Mouse (Mus musculus): ENCODE results near the gene Zbtb8a. TPM values are rescaled to one million over a fixed set of nuclear protein-coding genes. Genes with fewer than 3 reads are reported as not detected.
"Not testable (repeated sequence)": the region's sequence is repeated elsewhere in the genome, so short reads cannot be mapped to it uniquely, and the experiment has no call there.

Gene Zbtb8a
- 2.2 and 2.7 TPM in 2 replicates for polyA plus RNA-seq (2015; fragmentation: Nextera tagmentation; extraction: Ambion mirVana)

DNA sequence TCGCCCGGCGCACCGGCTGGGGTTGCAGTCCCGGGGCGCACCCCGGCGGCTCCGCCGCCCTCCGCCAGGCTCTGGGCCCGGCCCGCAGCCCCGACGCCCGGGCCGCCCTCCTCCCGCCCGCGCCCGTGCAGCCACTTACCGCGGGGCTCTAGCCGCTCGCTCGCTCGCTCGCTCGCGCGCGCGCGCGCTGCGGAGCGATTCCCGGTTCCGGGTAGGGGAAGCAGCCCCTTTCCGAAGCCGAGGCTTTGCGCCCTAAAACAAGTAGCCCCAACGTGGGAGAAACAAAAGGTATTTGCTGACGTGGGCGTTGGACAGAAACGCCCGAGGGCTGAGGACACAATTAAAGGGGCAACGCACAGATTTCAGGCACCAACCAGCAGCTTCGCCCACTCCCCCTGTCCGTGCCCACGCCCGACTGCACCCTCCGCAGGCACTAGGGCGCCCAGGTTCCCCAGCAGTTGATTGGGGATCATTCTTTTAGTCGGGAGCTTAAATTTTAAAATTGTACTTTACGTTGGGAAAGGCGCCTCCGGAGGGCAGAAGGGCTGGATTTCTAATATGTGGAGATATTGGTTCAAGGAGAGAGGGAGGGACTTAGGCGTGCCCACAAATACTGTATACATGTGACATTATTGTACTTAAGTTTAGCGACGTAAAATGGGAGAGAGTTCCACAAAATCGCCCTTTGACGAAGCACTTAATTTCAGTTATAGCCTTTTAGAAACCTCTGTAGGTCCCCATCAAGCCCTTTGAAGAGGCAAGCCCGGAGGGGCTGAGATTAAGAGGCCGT lies at the start of gene Zbtb8a:
Gene Zbtb8a (minus strand): TSS at position 516 of the 790 bp plus-strand sequence.
- 1% methylated on average over 63 of the region's 65 CpGs for WGBS (ENCODE audit: insufficient replicate concordance)
- Histone ChIP-seq H3K36me3 (ENCODE audit: control insufficient read depth, insufficient read depth) (no peaks in the 10 kb centered on the region), H3K27ac (ENCODE audit: low read length) (peak within 1 kb of the TSS; percentile 48), H3K4me3 (ENCODE audit: low read depth, low read length) (peak within 1 kb of the TSS; percentile 77), H3K9ac (ENCODE audit: low read depth, low read length) (peak within 1 kb of the TSS; percentile 80), H3K4me1 (ENCODE audit: control insufficient read depth, low read depth, low read length) (peaks cover 17% of the 10 kb centered on the region), H3K4me2 (ENCODE audit: low read depth, low read length) (peak within 1 kb of the TSS; percentile 96), H3K9me3 (replicated peaks; ENCODE audit: control insufficient read depth, low read length) (no peaks in the 10 kb centered on the region), H3K27me3 (ENCODE audit: control insufficient read depth, insufficient read depth, low read depth, low read length) (peaks cover 6% of the 10 kb centered on the region)
- ATAC-seq (ENCODE audit: low read depth): peak; percentile 71

DNA sequence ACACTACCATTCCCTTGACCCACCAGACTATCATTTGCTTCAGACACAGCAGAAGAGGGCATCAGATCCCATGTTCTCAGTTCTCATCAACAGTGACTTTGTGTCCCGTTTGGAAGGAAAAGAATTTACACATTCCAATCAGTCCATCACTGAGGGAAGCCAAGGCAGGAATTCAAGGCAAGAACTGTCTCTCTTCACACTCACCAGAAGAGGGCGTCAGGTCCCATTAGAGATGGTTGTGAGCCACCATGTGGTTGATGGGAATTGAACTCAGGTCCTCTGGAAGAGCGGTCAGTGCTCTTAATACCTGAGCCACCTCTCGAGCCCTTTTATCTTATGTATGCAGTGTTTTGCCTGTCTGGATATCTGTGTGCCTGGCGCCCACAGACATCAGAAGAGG lies 40.4 kb upstream of the Zbtb8a start:
- no peak for ATAC-seq (ENCODE audit: low read depth)
- 76% methylated on average over 5 of the region's 5 CpGs for WGBS (ENCODE audit: insufficient replicate concordance)
- peaks cover 16% of the 10 kb centered on the region for H3K4me1 ChIP-seq (ENCODE audit: control insufficient read depth, low read depth, low read length)
- H3K27ac ChIP-seq (ENCODE audit: low read length): no peak overlapping the region
- no peaks in the 10 kb centered on the region for H3K27me3 ChIP-seq (ENCODE audit: control insufficient read depth, insufficient read depth, low read depth, low read length)
- H3K9me3 ChIP-seq (replicated peaks; ENCODE audit: control insufficient read depth, low read length): 0 out of 2 replicates have a peak, but pooled peaks cover 3% of the 10 kb centered on the region
- H3K36me3 ChIP-seq (ENCODE audit: control insufficient read depth, insufficient read depth): no peaks in the 10 kb centered on the region
- H3K4me2 ChIP-seq (ENCODE audit: low read depth, low read length): no peak overlapping the region
- H3K4me3 ChIP-seq (ENCODE audit: low read depth, low read length): no peak overlapping the region
- no peak overlapping the region for H3K9ac ChIP-seq (ENCODE audit: low read depth, low read length)

DNA sequence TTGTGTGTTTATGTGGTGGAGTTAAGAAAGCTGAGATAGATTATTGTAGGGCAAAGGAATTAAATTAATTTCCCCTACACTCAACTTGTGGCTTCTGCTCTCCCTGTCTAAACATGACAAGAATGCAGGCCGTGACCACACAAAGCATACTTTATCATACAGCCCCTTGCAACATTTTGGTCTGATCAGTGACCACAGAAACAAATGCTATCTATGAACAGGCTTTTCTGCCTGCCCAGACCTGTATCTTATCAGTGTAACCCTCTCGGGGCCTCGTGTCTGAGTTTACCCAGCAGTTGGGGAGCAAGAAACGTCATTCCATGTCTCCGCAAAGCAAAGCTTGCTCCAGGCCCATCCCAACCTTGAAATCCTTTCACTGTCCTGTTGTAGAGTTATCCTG lies 38.6 kb upstream of the Zbtb8a start:
- H3K27ac ChIP-seq (ENCODE audit: low read length): peak overlapping the region; percentile 62
- peak; percentile 95 for ATAC-seq (ENCODE audit: low read depth)
- whole genome bisulfite sequencing (ENCODE audit: insufficient replicate concordance): 14% methylated on average over 5 of the region's 5 CpGs

DNA sequence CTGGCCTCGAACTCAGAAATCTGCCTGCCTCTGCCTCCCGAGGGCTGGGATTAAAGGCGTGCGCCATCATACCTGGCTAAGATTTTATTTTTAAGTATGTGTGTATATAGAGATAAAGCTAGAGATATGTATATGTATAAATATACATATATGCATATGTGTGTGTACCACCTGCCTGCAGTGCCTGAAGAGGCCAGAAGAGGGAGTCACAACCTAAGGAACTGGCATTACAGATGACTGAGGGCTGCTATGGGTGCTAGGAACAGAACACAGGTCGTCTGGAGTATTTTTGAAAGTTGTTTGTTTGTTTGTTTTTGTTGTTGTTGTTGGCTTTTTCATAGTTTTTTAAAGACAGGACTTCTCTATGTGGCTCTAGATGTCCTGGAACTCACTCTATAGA lies 38.0 kb upstream of the Zbtb8a start:
- Histone ChIP-seq H3K27me3 (ENCODE audit: control insufficient read depth, insufficient read depth, low read depth, low read length) (no peaks in the 10 kb centered on the region), H3K9ac (ENCODE audit: low read depth, low read length) (no peak overlapping the region), H3K4me1 (ENCODE audit: control insufficient read depth, low read depth, low read length) (peaks cover 16% of the 10 kb centered on the region), H3K36me3 (ENCODE audit: control insufficient read depth, insufficient read depth) (no peaks in the 10 kb centered on the region), H3K4me2 (ENCODE audit: low read depth, low read length) (no peak overlapping the region), H3K27ac (ENCODE audit: low read length) (peak overlapping the region; percentile 62), H3K4me3 (ENCODE audit: low read depth, low read length) (no peak overlapping the region), H3K9me3 (replicated peaks; ENCODE audit: control insufficient read depth, low read length) (0 out of 2 replicates have a peak, but pooled peaks cover 3% of the 10 kb centered on the region)
- 81% methylated on average over 5 of the region's 5 CpGs for WGBS (ENCODE audit: insufficient replicate concordance)
- ATAC-seq (ENCODE audit: low read depth): no peak

More for the DNA sequence above, 38.6 kb upstream of the Zbtb8a start:
- Histone ChIP-seq H3K36me3 (ENCODE audit: control insufficient read depth, insufficient read depth) (no peaks in the 10 kb centered on the region), H3K4me2 (ENCODE audit: low read depth, low read length) (0 out of 2 replicates have a peak overlapping the region, but pooled peaks have one; percentile 19), H3K9ac (ENCODE audit: low read depth, low read length) (no peak overlapping the region), H3K27me3 (ENCODE audit: control insufficient read depth, insufficient read depth, low read depth, low read length) (no peaks in the 10 kb centered on the region), H3K4me3 (ENCODE audit: low read depth, low read length) (no peak overlapping the region), H3K9me3 (replicated peaks; ENCODE audit: control insufficient read depth, low read length) (0 out of 2 replicates have a peak, but pooled peaks cover 3% of the 10 kb centered on the region), H3K4me1 (ENCODE audit: control insufficient read depth, low read depth, low read length) (peaks cover 16% of the 10 kb centered on the region)

DNA sequence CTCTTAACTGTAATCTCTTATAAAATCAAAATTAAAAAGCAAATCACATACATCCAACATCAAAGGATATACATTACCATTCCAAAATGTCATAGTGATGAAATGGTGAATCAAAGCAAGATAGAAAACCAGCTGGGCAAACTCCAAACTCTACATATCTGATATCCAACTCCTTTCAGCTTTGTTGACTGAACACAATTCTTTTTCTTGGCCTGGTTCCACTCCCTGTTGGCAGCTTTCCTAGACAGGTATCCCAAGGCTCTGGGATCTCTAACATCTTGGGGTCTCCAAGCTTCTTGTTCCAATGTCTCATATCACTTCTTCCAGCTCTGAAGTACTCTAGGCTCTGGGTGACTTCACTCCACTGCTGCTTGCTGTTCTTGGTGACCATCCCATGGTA lies 33.1 kb upstream of the Zbtb8a start:
- Histone ChIP-seq H3K27me3 (ENCODE audit: control insufficient read depth, insufficient read depth, low read depth, low read length) (no peaks in the 10 kb centered on the region), H3K9ac (ENCODE audit: low read depth, low read length) (no peak overlapping the region), H3K9me3 (replicated peaks; ENCODE audit: control insufficient read depth, low read length) (0 out of 2 replicates have a peak, but pooled peaks cover 2% of the 10 kb centered on the region), H3K4me2 (ENCODE audit: low read depth, low read length) (no peak overlapping the region), H3K36me3 (ENCODE audit: control insufficient read depth, insufficient read depth) (no peaks in the 10 kb centered on the region), H3K27ac (ENCODE audit: low read length) (no peak overlapping the region), H3K4me3 (ENCODE audit: low read depth, low read length) (no peak overlapping the region), H3K4me1 (ENCODE audit: control insufficient read depth, low read depth, low read length) (peaks cover 6% of the 10 kb centered on the region)
- no peak for ATAC-seq (ENCODE audit: low read depth)

DNA sequence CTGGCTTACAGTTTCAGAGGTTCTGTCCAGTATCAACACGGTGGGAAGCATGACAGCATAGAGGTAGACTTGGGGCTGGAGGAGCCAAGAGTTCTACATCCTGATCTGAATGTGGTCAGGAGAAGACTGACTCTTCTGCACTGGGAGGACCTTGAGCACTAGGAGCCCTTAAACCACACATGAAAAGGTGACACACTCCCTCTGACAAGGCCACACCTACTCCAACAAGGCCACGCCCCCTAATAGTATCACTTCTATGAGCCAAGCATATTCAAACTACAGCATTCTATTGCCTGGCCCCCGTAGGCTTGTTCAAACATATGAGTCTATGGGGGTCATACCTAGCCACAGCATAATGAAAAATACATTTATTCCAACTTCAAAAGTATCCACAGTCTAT lies 32.6 kb upstream of the Zbtb8a start:
- H3K4me1 ChIP-seq (ENCODE audit: control insufficient read depth, low read depth, low read length); ATAC-seq (ENCODE audit: low read depth): not testable (repeated sequence)
- WGBS (ENCODE audit: insufficient replicate concordance): 62% methylated on average over 3 of the region's 3 CpGs

DNA sequence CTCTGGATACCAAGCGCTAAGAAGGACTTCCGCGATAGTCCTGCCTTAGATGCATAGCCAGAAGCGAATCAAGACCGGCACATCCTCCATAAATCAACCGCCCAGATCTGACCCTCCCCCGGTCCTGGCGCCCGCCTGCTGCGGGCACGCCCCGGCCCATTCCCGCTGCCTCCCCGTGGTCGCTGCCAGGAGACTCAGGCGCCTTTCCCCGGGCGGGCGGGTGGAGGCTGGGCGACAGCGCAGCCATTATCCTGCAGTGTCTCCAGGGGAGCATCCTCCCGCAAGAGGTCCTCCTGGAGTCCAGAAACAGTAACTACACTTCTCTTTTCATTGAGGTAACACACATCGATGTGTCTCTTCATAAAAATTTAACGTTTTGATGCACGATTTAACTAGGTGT lies 28.5 kb upstream of the Zbtb8a start:
- no peaks in the 10 kb centered on the region for H3K9me3 ChIP-seq (replicated peaks; ENCODE audit: control insufficient read depth, low read length)
- peak overlapping the region; percentile 51 for H3K9ac ChIP-seq (ENCODE audit: low read depth, low read length)
- H3K4me2 ChIP-seq (ENCODE audit: low read depth, low read length): peak overlapping the region; percentile 67
- peak overlapping the region; percentile 49 for H3K4me3 ChIP-seq (ENCODE audit: low read depth, low read length)
- no peaks in the 10 kb centered on the region for H3K27me3 ChIP-seq (ENCODE audit: control insufficient read depth, insufficient read depth, low read depth, low read length)
- WGBS (ENCODE audit: insufficient replicate concordance): 4% methylated on average over 25 of the region's 25 CpGs
- H3K27ac ChIP-seq (ENCODE audit: low read length): no peak overlapping the region
- peak; percentile 59 for ATAC-seq (ENCODE audit: low read depth)
- H3K4me1 ChIP-seq (ENCODE audit: control insufficient read depth, low read depth, low read length): peaks cover 6% of the 10 kb centered on the region
- no peaks in the 10 kb centered on the region for H3K36me3 ChIP-seq (ENCODE audit: control insufficient read depth, insufficient read depth)

More for the DNA sequence above, 32.6 kb upstream of the Zbtb8a start:
- not testable (repeated sequence) for H3K27ac ChIP-seq (ENCODE audit: low read length); H3K4me3 ChIP-seq (ENCODE audit: low read depth, low read length); H3K4me2 ChIP-seq (ENCODE audit: low read depth, low read length); H3K9me3 ChIP-seq (replicated peaks; ENCODE audit: control insufficient read depth, low read length); H3K27me3 ChIP-seq (ENCODE audit: control insufficient read depth, insufficient read depth, low read depth, low read length); H3K9ac ChIP-seq (ENCODE audit: low read depth, low read length); H3K36me3 ChIP-seq (ENCODE audit: control insufficient read depth, insufficient read depth)

DNA sequence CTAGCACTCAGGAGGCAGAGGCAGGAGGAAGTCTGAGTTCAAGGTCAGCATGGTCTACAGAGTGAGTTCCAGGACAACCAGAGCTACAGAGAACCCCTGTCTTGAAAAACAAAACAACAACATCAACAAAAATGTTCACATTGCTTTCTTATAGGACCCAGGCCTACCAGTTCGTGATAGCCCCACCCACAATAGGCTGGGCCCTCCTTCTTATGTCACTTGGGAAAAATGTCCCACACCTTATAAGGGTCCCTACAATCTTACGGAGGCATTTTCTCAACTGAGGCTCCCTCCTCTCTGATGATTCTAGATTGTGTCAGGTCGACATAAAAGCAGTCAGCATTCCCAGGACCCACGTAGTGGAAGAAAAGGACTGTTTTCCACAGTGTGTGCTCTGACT lies 21.9 kb upstream of the Zbtb8a start:
- no peak for ATAC-seq (ENCODE audit: low read depth)
- H3K27me3 ChIP-seq (ENCODE audit: control insufficient read depth, insufficient read depth, low read depth, low read length): no peaks in the 10 kb centered on the region
- 60% methylated on average over 4 of the region's 4 CpGs for WGBS (ENCODE audit: insufficient replicate concordance)
- H3K4me3 ChIP-seq (ENCODE audit: low read depth, low read length): no peak overlapping the region
- H3K4me1 ChIP-seq (ENCODE audit: control insufficient read depth, low read depth, low read length): no peaks in the 10 kb centered on the region
- H3K4me2 ChIP-seq (ENCODE audit: low read depth, low read length): no peak overlapping the region
- H3K36me3 ChIP-seq (ENCODE audit: control insufficient read depth, insufficient read depth): no peaks in the 10 kb centered on the region
- H3K9ac ChIP-seq (ENCODE audit: low read depth, low read length): no peak overlapping the region
- no peak overlapping the region for H3K27ac ChIP-seq (ENCODE audit: low read length)
- H3K9me3 ChIP-seq (replicated peaks; ENCODE audit: control insufficient read depth, low read length): no peaks in the 10 kb centered on the region

DNA sequence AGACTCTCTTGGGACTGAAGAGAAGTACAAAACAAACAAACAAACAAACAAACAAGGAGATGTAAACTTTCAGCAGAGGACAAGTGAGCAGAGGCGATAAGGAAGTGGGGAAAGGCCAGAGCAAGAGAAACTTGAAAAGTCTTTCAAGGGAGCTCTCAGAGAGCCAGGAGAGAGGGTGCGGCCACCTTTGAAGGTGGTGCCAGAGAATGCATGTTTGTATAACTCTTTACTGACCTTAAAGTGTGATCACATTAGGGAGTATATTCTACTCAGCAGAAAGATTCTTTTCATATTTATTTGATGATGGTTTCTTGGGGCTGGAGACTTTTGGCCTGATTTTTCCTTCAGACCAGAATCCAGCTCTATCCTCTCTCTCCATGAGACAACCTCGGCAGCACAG lies 19.0 kb upstream of the Zbtb8a start:
- Histone ChIP-seq H3K4me3 (ENCODE audit: low read depth, low read length) (no peak overlapping the region), H3K9me3 (replicated peaks; ENCODE audit: control insufficient read depth, low read length) (no peaks in the 10 kb centered on the region), H3K4me2 (ENCODE audit: low read depth, low read length) (no peak overlapping the region), H3K27ac (ENCODE audit: low read length) (no peak overlapping the region), H3K9ac (ENCODE audit: low read depth, low read length) (no peak overlapping the region), H3K4me1 (ENCODE audit: control insufficient read depth, low read depth, low read length) (no peaks in the 10 kb centered on the region), H3K36me3 (ENCODE audit: control insufficient read depth, insufficient read depth) (no peaks in the 10 kb centered on the region), H3K27me3 (ENCODE audit: control insufficient read depth, insufficient read depth, low read depth, low read length) (no peaks in the 10 kb centered on the region)
- ATAC-seq (ENCODE audit: low read depth): no peak
- WGBS (ENCODE audit: insufficient replicate concordance): 71% methylated on average over 3 of the region's 3 CpGs

Data from liver, embryonic 16.5 days (tissue).